Mouse (Mus musculus): ENCODE measurements at regions not wholly inside any gene's neighbourhood (a gene's known extent, or its start where the extent isn't known, plus 50 kb on each side); places are given as distances from the start of the nearest gene placed in this dataset.

DNA sequence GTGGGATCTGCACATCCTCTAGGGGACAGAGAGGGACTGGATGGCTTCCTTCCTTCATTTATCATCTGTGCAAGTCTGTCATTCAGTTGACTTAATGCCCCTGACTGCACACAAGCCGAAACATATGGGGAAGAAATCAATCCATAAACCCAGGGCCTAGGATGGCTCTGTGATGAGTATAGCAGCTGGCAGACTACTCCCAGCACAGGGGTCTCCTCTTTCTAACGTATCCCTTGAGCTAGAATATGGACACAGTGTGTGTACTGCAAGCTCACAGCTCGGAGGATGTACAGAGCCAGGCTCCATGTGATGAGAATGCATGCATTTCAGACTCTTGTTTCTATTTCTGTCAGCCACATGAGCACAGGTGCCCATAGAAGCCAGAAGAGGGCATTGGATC is 180.3 kb downstream of the Parn start:
- DNase-seq (ENCODE audit: low read depth) = no peak

DNA sequence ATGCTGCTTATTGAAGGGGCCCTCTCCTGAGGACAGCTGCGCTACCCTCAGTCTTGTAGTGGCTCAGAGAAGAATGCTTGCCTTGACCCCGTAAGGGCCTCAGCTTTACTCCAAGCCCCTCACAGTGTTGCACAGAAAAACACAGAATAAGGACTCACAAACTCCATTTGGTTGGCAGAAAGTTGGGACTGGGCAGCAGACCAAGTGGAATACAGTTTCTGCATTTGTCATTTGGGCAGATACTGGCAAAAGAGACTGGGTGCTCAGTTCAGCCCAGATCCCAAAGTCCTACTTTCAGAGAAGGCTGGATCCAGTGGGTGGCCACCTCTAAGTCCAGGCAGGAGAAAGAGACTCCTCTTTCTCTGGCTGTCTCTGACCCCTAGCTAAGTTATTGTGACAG is 181.4 kb downstream of the Parn start:
- peak; percentile 52 for DNase-seq (ENCODE audit: low read depth)

DNA sequence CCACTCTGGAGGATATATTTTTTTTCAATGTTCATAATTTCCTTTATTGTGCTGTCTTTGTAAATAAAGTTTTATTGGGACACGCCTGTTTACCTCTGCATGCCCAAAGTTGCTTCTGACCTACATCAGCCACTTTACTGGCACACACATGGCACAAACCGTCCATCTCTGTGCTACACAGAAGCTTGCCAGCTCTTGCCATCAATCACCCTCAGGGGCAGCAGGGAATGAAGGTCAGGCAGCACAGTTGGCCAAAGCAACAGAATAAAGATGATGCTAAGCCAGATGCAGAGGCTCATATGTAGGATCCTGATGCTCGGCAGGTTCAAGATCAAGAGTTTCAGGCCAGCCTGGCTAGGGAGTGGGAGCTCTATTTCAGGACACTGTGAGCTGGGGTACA is 187.7 kb downstream of the Parn start:
- no peak for DNase-seq (ENCODE audit: low read depth)

DNA sequence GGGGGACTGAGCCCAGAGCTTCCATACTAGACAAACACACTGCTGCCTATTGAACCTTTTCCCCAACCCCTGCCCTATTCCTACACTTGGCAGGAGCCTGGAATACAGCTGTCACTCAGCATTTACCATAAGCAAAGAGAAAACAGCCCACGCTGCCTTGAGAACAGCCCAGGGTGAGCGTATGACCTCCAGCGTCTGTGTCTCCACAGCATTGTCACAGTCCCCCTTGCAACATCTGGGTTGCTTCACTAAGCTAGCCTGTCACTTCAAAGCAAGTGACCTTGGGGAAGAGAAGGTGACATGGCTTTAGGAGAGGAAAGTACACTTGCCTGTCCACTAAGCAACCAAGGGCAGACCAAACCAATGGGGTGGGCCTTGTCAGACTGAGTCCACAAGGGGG is 191.3 kb downstream of the Parn start:
- no peak for DNase-seq (ENCODE audit: low read depth)

DNA sequence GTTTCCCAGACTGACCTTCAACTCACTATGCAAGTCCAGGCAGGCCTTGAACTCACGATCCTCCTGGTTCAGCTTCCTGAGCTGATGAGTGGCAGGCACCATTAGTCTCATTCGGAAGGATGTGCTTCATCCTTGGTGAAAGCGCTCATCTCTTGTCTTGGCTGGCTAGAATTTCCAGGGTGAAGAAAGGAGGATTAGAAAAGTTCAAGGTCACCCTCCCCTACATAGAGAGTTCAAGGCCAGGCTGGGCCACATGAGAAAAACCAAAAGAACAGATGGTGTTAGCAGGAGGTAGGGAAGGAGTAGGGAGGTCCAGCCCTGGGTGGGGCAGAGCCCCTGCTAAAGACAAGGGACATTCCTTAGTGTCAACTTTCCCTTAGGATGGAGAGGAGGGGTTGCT is 193.0 kb downstream of the Parn start:
- DNase-seq (ENCODE audit: low read depth) = no peak

DNA sequence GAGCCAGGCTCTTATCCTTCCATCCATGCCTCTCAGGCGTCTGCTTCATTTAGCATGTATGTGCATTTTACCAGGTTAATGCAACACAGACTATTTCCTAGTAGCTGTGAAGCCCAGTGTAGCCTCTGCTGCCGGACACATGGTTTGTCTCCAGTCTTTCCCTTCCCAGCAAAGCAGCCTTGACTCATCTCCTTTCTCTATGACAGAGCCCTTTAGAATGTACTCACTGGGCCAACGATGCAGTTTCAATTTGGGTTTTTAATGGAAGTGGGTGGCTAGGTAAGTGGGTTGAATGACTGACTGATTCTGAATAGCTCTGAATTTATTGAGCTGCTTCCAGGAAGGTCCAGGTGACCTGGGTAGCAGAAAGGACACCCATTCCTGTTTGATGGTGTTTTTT is 193.7 kb downstream of the Parn start:
- peak; percentile 75 for DNase-seq (ENCODE audit: low read depth)

DNA sequence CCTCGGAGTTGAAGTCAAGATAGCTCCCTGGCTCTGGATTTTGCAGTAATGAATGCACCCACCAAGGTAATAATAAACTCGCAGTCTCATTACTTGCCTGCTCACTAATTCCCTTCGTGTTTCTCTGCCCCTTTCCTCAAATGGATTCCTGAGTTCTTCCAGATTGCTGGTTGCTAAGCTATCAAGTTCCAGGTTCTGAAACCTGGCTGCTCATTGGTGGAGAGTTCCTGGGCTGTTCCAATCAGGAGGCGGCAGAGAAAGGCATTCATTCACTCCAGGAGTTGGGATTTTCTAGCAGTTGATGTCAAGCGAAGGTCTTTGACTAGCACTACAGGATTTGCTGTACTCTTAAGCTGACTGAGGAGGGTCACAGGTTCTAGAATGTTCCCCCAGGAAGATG is 200.8 kb downstream of the Parn start:
- no peak for DNase-seq (ENCODE audit: low read depth)

Measured in NIH3T3 (cell line).